Mouse (Mus musculus) thymus, postnatal 25 days (tissue): ENCODE data around the gene Sppl2c.
"Not testable (repeated sequence)": the region's sequence is repeated elsewhere in the genome, so short reads cannot be mapped to it uniquely, and the experiment has no call there.

ENCODE experiments used
- DNase-seq: peaks from one replicate; pipeline ENCODE4 v3.0.0; 2022

Gene Sppl2c

GRCm38 (mm10) chr11:104197861-104198260 lies 11.7 kb downstream of the Sppl2c start:
- no peak for DNase-seq

DNA sequence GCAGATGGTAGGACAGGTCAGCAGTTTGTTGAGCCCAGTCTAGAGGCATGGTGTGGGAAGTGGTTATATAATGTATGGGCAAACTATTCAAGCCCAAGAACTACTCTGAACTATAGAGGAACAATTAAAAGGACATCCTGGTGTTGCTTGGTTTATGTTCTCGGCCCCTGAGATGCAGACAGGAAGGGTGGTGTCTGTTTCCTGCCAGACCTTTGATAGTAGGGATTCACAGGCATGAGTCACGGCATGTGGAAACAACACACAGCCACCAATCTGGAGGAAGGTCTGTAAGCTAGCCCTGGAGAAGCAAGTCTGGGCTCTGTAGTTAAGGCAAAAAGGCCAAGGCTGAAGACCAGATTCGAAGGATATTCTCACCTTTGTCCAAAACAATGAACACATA lies 17.1 kb downstream of the Sppl2c start:
- DNase-seq = no peak

DNA sequence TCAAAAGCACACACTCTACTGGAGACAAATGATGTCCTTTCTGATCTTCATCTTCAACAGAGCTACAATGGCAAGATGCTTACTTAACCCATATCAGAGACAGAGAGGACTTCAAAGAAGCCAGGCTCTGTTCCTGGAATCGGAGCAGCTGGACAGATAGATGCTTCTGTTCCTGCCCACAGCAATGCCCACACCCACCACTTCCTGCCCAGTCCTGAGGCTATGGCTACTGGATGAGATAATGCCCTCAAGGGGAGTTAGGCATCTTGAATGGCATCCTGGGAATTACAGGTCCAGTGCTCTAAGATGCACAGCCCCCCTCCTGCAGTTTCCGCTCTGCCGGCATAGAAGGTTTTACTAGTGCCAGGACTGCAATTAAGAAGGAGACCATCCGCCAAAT lies 20.4 kb downstream of the Sppl2c start:
- no peak for DNase-seq

DNA sequence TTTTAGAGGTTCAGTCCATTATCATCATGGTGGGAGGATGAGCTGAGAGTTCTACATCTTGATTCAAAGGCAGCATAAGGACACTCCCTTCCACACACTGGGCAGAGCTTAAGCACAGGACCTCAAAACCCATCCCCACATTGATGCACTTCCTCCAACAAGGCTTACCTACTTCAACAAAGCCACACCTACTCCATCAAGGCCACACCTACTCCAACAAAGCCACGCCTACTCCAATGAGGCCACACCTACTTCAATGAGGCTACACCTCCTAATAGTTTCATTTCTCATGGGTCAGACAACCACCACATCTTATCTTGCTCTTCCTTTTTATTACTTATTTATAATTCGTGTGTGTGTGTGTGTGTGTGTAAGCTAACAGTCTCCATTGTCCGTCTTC lies 22.9 kb downstream of the Sppl2c start:
- DNase-seq = no peak

- DNase-seq = no peak
Observed at GRCm38 (mm10) chr11:104211251-104211650, 25.1 kb downstream of the Sppl2c start.

DNA sequence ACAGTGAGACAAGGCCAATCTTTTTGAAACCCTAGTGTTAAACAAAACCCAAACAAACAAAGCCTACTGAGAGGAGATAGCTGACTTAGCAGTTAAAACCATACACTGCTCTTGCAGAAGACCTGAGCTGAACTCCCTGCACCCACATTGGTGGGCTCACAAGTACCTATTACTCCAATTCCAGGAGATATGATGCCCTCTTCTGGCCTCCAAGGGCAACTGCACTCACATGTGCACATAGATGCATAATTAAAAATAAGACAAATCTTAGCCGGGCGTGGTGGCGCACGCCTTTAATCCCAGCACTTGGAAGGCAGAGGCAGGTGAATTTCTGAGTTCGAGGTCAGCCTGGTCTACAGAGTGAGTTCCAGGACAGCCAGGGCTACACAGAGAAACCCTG lies 28.0 kb downstream of the Sppl2c start:
- DNase-seq = not testable (repeated sequence)

DNA sequence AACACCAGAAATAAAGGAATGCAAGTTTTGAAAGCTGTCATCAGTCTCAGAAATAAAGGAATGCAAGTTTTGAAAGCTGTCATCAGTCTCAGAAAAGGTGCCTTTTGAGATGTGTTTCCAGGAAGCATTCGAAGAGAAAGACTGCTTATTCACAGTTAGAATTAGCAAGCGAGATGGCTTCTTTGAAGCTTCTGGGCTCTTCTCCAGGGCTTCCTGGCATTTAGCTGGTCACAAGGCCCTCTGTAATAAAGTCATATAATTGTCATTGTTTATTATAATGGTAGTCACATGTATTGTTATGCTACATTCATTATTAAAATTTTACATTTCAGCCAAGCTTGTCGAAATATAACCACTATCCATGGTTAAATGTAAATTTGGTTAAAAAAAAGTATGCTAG lies 31.9 kb downstream of the Sppl2c start:
- DNase-seq = no peak

GRCm38 (mm10) chr11:104220291-104220690 lies 34.2 kb downstream of the Sppl2c start:
- no peak for DNase-seq

GRCm38 (mm10) chr11:104221751-104222150 lies 35.6 kb downstream of the Sppl2c start:
- no peak for DNase-seq

DNA sequence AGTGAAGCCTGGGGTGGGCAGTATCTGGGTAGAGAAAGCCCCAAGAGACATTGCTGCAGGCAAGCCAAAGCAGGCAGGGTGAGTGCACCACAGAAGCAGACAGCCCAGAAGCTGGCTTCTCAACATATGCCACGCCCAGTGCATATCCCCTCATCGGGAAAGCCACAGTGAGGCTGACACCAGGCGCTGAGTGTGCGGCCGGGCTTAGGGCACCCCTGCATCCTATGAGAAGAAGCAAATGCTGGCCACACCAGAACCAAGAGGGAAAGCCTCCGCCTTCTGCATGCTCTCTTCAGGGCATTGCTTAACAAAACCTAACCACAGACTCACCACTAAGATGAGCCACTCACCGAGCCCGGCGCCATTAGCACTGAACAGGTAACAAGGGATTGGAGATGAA lies 37.2 kb downstream of the Sppl2c start:
- DNase-seq = no peak

DNA sequence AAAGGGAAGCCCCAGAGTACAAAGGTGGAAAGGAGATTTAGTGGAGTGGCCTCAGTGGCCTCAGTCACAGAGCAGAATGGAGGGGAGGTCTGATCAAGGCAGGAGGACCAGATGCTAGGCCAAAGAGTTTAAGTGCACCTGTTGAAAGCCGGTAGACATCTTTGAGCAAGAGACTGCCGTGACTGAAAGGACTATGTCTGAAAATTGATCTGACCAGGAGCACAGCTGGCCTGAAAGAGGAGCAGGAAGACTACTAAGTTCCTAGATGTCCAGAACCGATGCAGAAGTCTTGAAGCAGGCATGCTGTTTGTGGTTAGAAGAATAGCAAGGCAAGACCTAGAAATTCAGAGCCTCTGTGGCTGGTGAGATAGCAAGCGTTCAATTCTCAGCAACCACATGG lies 43.3 kb downstream of the Sppl2c start:
- DNase-seq = no peak

GRCm38 (mm10) chr11:104230066-104230778 lies 44.1 kb downstream of the Sppl2c start:
- no peak for DNase-seq

- DNase-seq = peak; percentile 64
Observed at GRCm38 (mm10) chr11:104231041-104231911, 45.1 kb downstream of the Sppl2c start, which contains the start of gene Mapt. Gene Mapt (plus strand): TSS chr11:104231390.

DNA sequence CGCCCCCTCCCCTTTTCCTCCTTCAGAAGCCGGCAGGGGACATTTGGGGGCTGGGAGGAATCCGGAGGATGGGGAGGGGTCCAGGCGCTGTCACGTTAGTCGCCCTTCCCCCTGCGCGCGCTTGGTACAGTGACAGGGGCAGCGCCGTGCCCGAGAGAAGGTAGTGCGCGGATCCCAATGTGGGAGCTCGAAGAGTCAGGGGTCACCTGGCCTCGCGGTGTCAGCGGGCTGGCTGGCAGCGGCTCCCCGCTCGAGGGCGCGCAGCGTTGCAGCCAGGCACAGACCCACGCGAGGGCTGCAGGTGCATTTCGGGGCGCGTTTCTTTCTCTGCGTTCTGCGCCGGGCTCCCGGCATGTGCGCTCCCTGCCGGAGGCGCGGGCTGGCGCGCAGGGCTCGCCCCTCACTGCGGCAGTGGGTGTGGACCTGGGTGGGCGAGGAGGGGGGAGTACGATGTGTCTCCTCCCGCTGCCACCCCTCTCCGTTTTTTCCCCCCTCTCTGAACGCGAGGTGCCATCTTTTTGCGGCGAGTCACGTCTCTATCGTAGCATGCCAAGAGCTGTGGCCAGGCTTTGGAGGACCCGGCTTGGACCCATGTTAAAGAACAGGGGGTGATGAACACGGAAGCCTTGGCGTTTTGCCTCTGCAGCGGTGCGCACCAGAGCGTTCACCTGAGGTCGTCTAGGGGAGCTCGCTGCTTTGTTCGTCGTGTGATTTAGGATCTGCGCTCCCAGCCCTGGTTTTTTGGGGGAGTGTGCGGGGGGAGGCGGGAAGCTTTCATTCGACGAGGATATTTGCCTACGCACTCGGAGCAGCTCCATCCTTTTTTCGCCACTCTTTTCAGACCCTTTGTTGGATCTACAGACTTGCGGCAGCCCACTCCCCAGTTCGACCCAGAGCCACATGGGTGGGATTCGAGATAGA lies 46.3 kb downstream of the Sppl2c start:
- peak; percentile 21 for DNase-seq

DNA sequence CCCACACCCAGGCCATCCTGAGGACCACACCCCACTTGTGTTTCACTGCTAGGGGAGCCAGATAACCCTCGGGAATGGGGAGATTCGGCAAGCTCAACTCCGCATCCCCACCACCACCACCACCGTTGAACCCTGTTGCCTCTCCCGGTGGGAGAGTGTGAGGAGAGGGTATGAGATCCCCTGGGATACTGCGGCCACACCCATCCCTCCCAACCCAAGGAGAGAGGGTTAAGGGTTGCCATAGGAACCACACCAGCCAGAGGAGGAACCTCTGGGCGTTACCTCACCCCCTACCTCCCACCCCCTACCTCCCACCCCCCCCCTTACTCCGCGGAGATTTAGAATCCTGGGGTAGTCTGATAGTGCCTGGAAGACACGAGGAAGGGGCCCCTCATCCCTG lies 47.0 kb downstream of the Sppl2c start:
- no peak for DNase-seq

DNA sequence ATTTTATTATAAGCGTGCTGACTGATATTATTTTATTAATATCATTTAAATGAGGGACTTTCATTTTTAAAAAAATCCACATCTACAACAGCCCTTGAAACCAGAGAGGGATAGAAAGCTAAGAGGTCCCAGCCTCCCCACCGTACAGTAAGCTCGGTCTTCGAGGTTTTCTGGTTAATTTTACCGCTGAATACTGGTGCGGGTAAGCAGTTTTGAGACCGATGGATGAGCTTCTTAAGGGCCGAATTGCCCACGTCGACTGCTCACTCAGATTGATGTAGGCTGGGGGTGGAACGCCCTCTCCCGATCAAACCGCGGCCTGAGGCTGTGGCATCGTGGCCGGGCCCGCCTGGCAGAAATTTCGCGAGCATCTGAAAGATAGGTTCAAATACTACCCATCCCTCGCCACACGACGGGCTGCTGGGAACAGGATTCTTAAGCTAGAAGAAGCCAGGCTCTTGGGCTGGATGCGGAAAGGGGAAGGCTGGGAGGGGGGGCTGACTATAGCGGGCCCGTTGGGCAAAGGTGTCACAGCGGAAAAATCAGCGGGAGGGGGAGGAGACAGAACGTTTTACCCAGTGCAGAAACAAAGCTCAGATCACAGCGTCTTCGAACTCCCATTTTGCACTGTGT lies 47.6 kb downstream of the Sppl2c start:
- no peak for DNase-seq

- no peak for DNase-seq
Observed at GRCm38 (mm10) chr11:104234680-104235079, 48.6 kb downstream of the Sppl2c start.

DNA sequence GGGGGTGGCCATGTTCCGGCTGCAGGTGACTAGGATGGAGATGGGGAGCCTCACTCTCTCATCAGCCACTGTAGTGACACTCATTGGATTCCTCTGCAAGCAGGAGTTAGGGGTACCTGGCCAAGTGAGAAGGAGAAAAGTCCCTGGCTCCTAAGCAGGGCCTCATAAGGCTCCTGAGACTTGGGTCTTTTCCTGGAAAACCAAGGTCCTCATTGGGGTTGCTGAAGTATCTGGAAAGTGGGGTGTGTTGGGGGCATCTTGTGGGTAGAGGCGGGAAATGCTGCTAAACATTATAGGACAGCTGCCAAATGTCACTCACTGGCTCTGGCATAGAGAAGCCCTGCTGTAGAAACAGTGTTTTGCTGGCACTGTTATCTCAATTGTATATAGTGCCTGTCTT lies 49.8 kb downstream of the Sppl2c start:
- DNase-seq = no peak

DNA sequence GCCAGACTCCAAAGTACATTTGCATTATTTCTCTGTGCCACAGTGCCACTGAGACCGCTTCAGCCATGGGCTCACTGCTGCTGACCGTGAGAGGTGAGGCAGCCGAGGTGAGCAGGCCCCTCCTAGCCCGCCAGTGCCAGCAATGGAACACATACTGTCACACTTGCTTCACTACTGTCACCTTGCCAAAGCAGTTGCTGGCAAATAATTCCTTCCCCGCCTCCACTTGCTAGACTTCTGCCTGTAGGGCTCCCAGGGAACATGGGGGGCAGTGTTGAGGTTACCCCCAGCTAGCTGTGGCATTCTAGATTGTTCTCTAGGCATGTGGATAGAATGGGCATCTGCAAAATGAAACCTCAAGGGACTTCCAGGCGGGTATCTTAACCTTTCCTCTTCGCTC lies 51.1 kb downstream of the Sppl2c start:
- DNase-seq = no peak

- DNase-seq = no peak
Observed at GRCm38 (mm10) chr11:104237958-104238747, 52.0 kb downstream of the Sppl2c start.
